Mouse (Mus musculus): ENCODE measurements at regions not wholly inside any gene's neighbourhood (a gene's known extent, or its start where the extent isn't known, plus 50 kb on each side); places are given as distances from the start of the nearest gene placed in this dataset.

- peak; percentile 76 for DNase-seq
These were observed 71.4 kb upstream of the Adgrl4 start for GRCm38 (mm10) chr3:151366302-151366701.

GRCm38 (mm10) chr3:151366707-151367306, 70.9 kb upstream of the Adgrl4 start:
- no peak for DNase-seq

- DNase-seq = no peak
These were observed 54.2 kb upstream of the Adgrl4 start for GRCm38 (mm10) chr3:151383326-151384019.

GRCm38 (mm10) chr3:151384850-151385249, 52.8 kb upstream of the Adgrl4 start:
- DNase-seq = no peak

- DNase-seq = no peak
These were observed 51.6 kb upstream of the Adgrl4 start for GRCm38 (mm10) chr3:151386103-151386502.

Measured in cerebellum, adult 8-10 months (tissue).